Mouse (Mus musculus) forebrain, embryonic 15.5 days (tissue): Measurements from ENCODE around the gene Ccr7. TPM values are rescaled to one million over a fixed set of nuclear protein-coding genes. Genes with fewer than 3 reads are reported as not detected.

Experiments used
- polyA plus RNA-seq: library from polyadenylated mRNA; unstranded; fragments of >200 nt; fragmentation: Nextera tagmentation; extraction: Ambion mirVana; gene quantifications from 2 replicates; pipeline ENCODE4 v1.2.1, GENCODE M21; 2015

Ccr7 gene
- polyA plus RNA-seq, 1 experiment from 2014 or later, result not detected

Other genes with a start within 250 kb of the Ccr7 start
- gene Cdc6, start 247.3 kb downstream of the Ccr7 start, polyA plus RNA-seq, result 11.2 and 12.1 TPM in 2 replicates
- gene Rara, start 227.3 kb downstream of the Ccr7 start, polyA plus RNA-seq, result 9.2 and 9.9 TPM in 2 replicates
- 0.62 and 0.84 TPM in 2 replicates for gene Gjd3, start 172.1 kb downstream of the Ccr7 start, polyA plus RNA-seq
- gene Top2a, start 130.9 kb downstream of the Ccr7 start, polyA plus RNA-seq, result 126 and 141 TPM in 2 replicates
- 138 and 142 TPM in 2 replicates for gene Igfbp4, start 113.8 kb downstream of the Ccr7 start, polyA plus RNA-seq
- gene Tns4, start 65.8 kb downstream of the Ccr7 start, polyA plus RNA-seq, result 0.09 TPM in 1 of 2 replicates, not detected in the other
- 366 and 381 TPM in 2 replicates for gene Smarce1, start 75.9 kb upstream of the Ccr7 start, polyA plus RNA-seq
- 2.3 and 3.3 TPM in 2 replicates for gene Krt222, start 89.0 kb upstream of the Ccr7 start, polyA plus RNA-seq
- not detected in 2 replicates for gene Krt24, start 130.2 kb upstream of the Ccr7 start, polyA plus RNA-seq
- gene Krt25, start 167.9 kb upstream of the Ccr7 start, polyA plus RNA-seq, result 0.08 and 0.09 TPM in 2 replicates
- gene Krt26, start 182.9 kb upstream of the Ccr7 start, polyA plus RNA-seq, result not detected in 2 replicates
- gene Krt27, start 196.0 kb upstream of the Ccr7 start, polyA plus RNA-seq, result not detected in 2 replicates
- gene Krt28, start 219.8 kb upstream of the Ccr7 start, polyA plus RNA-seq, result 0.14 and 0.33 TPM in 2 replicates
- gene Krt10, start 234.3 kb upstream of the Ccr7 start, polyA plus RNA-seq, result 31.6 and 36.1 TPM in 2 replicates